11 mouse cellular contexts compared by ENCODE assay signal in genomic region chr15:99650304-99650703, GRCm38 (mm10). TPM values are rescaled to one million over a fixed set of nuclear protein-coding genes. Genes with fewer than 3 reads are reported as not detected.
DNase-seq lines count a peak whose midpoint lies in the region; ATAC-seq lines count a peak whose summit lies in the region.
"Had no signal": no experiment of that assay in that cellular context is flagged by ENCODE, and none has a peak within 500 bp of the region (broad histone marks: within the 10 kb centered on the region; RNA-seq: fewer than 3 reads in every experiment).

No protein-coding gene starts in this region.

- peak overlapping the region; percentile 84 for H3K4me2 ChIP-seq in heart, embryonic 15.5 days
- peak overlapping the region; percentile 94 for H3K4me2 ChIP-seq in hindbrain, embryonic 15.5 days
- H3K4me2 ChIP-seq in midbrain, embryonic 12.5 days (replicated peaks), result peak overlapping the region; percentile 79

- ATAC-seq in heart, embryonic 15.5 days (replicated peaks; ENCODE audit: insufficient number of reproducible peaks, insufficient read depth, low FRiP score, low read depth), result no peak
- ATAC-seq in hindbrain, embryonic 15.5 days (ENCODE audit: low FRiP score, low read depth), result no peak
- no peak for ATAC-seq in midbrain, embryonic 12.5 days (ENCODE audit: low FRiP score, low read depth)

- no peak overlapping the region for H3K27ac ChIP-seq in heart, embryonic 15.5 days
- H3K27ac ChIP-seq in embryonic facial prominence, embryonic 10.5 days (replicated peaks), result 0 out of 2 replicates have a peak overlapping the region, but pooled peaks have one; percentile 54
- no peak overlapping the region for H3K27ac ChIP-seq in hindbrain, embryonic 15.5 days (replicated peaks)
- H3K27ac ChIP-seq in midbrain, embryonic 12.5 days (replicated peaks), result no peak overlapping the region

- H3K36me3 ChIP-seq in heart, embryonic 15.5 days, result no peaks in the 10 kb centered on the region
- no peaks in the 10 kb centered on the region for H3K36me3 ChIP-seq in embryonic facial prominence, embryonic 10.5 days (replicated peaks)
- no peaks in the 10 kb centered on the region for H3K36me3 ChIP-seq in hindbrain, embryonic 15.5 days
- H3K36me3 ChIP-seq in midbrain, embryonic 12.5 days, result no peaks in the 10 kb centered on the region

- peaks cover 15% of the 10 kb centered on the region for H3K27me3 ChIP-seq in heart, embryonic 15.5 days
- H3K27me3 ChIP-seq in embryonic facial prominence, embryonic 10.5 days (replicated peaks; ENCODE audit: low read depth, poor library complexity, severe bottlenecking), result peaks cover 30% of the 10 kb centered on the region
- no peaks in the 10 kb centered on the region for H3K27me3 ChIP-seq in hindbrain, embryonic 15.5 days
- peaks cover 30% of the 10 kb centered on the region for H3K27me3 ChIP-seq in midbrain, embryonic 12.5 days

- H3K9me3 ChIP-seq in heart, embryonic 15.5 days (replicated peaks), result no peaks in the 10 kb centered on the region
- H3K9me3 ChIP-seq in embryonic facial prominence, embryonic 10.5 days, result no peaks in the 10 kb centered on the region
- H3K9me3 ChIP-seq in hindbrain, embryonic 15.5 days, result no peaks in the 10 kb centered on the region
- no peaks in the 10 kb centered on the region for H3K9me3 ChIP-seq in midbrain, embryonic 12.5 days

- no peak for DNase-seq in heart, adult 11 months
- DNase-seq in embryonic facial prominence, embryonic 10.5 days (ENCODE audit: low spot score), result no peak
- DNase-seq in adrenal gland, postnatal 25 days, result no peak
- no peak for DNase-seq in layer of hippocampus, adult 9-10 months (ENCODE audit: low spot score)
- no peak for DNase-seq in urinary bladder, adult 18-20 months (ENCODE audit: low spot score in 2 of 2)
- DNase-seq: thymus, postnatal 36 days had no signal

- H3K4me1 ChIP-seq in heart, embryonic 15.5 days (replicated peaks), result peaks cover 63% of the 10 kb centered on the region
- peaks cover 72% of the 10 kb centered on the region for H3K4me1 ChIP-seq in embryonic facial prominence, embryonic 10.5 days
- peaks cover 59% of the 10 kb centered on the region for H3K4me1 ChIP-seq in hindbrain, embryonic 15.5 days (replicated peaks)
- H3K4me1 ChIP-seq in midbrain, embryonic 12.5 days, result peaks cover 67% of the 10 kb centered on the region

- H3K4me3 ChIP-seq in heart, embryonic 15.5 days, result peak overlapping the region; percentile 93
- peak overlapping the region; percentile 96 for H3K4me3 ChIP-seq in embryonic facial prominence, embryonic 10.5 days
- H3K4me3 ChIP-seq in hindbrain, embryonic 15.5 days, result peak overlapping the region; percentile 86
- H3K4me3 ChIP-seq in midbrain, embryonic 12.5 days, result peak overlapping the region; percentile 93

- WGBS in heart, embryonic 15.5 days, result 43% methylated on average over 2 of the region's 2 CpGs
- 66% methylated on average over 2 of the region's 2 CpGs for WGBS in embryonic facial prominence, embryonic 10.5 days
- WGBS in hindbrain, embryonic 15.5 days, result 65% methylated on average over 2 of the region's 2 CpGs
- 51% methylated on average over 2 of the region's 2 CpGs for WGBS in midbrain, embryonic 12.5 days

- peak overlapping the region; percentile 86 for H3K9ac ChIP-seq in heart, embryonic 15.5 days
- no peak overlapping the region for H3K9ac ChIP-seq in hindbrain, embryonic 15.5 days
- H3K9ac ChIP-seq in midbrain, embryonic 12.5 days (replicated peaks), result peak overlapping the region; percentile 84

RNA-seq across cellular contexts. Expression of gene Racgap1, which starts 1.2 kb away (rescaled TPM):
- polyA plus RNA-seq in heart, embryonic 15.5 days (2015; fragmentation: Nextera tagmentation; extraction: Ambion mirVana), result 112 and 125 TPM in 2 replicates
- 146 TPM in 2 replicates for polyA plus RNA-seq in embryonic facial prominence, embryonic 10.5 days (2016; fragmentation: Nextera tagmentation; extraction: Ambion mirVana)
- 63.3 and 67.1 TPM in 2 replicates for polyA plus RNA-seq in hindbrain, embryonic 15.5 days (2015; fragmentation: Nextera tagmentation; extraction: Ambion mirVana)
- 223 TPM in 2 replicates for polyA plus RNA-seq in midbrain, embryonic 12.5 days (2016; fragmentation: Nextera tagmentation; extraction: Ambion mirVana)
- 13.4 and 13.6 TPM in 2 replicates for total RNA-seq in adrenal gland, postnatal 25 days (2021)

RNA-seq across cellular contexts. Expression of gene Asic1, which starts 19.9 kb away (rescaled TPM):
- 1.4 and 2.4 TPM in 2 replicates for polyA plus RNA-seq in heart, embryonic 15.5 days (2015; fragmentation: Nextera tagmentation; extraction: Ambion mirVana)
- 3.2 and 4.9 TPM in 2 replicates for polyA plus RNA-seq in embryonic facial prominence, embryonic 10.5 days (2016; fragmentation: Nextera tagmentation; extraction: Ambion mirVana)
- polyA plus RNA-seq in hindbrain, embryonic 15.5 days (2015; fragmentation: Nextera tagmentation; extraction: Ambion mirVana), result 58.1 and 63.6 TPM in 2 replicates
- 36.0 and 43.7 TPM in 2 replicates for polyA plus RNA-seq in midbrain, embryonic 12.5 days (2016; fragmentation: Nextera tagmentation; extraction: Ambion mirVana)
- total RNA-seq in adrenal gland, postnatal 25 days (2021), result 0.33 and 0.49 TPM in 2 replicates
- total RNA-seq: hematopoietic stem cell, adult 5-6 weeks had no signal

RNA-seq across cellular contexts. Expression of gene Aqp6, which starts 49.1 kb away (rescaled TPM):
- polyA plus RNA-seq in heart, embryonic 15.5 days (2015; fragmentation: Nextera tagmentation; extraction: Ambion mirVana), result not detected in 2 replicates
- 0.10 TPM in 1 of 2 replicates, not detected in the other for polyA plus RNA-seq in embryonic facial prominence, embryonic 10.5 days (2016; fragmentation: Nextera tagmentation; extraction: Ambion mirVana)
- 0.78 and 1.00 TPM in 2 replicates for polyA plus RNA-seq in hindbrain, embryonic 15.5 days (2015; fragmentation: Nextera tagmentation; extraction: Ambion mirVana)
- 0.20 TPM in 1 of 2 replicates, not detected in the other for polyA plus RNA-seq in midbrain, embryonic 12.5 days (2016; fragmentation: Nextera tagmentation; extraction: Ambion mirVana)
- total RNA-seq in adrenal gland, postnatal 25 days (2021), result not detected in 2 replicates
- total RNA-seq: hematopoietic stem cell, adult 5-6 weeks; neutrophil, adult 5-6 weeks had no signal

RNA-seq across cellular contexts. Expression of gene Smarcd1, which starts 51.6 kb away (rescaled TPM):
- polyA plus RNA-seq in heart, embryonic 15.5 days (2015; fragmentation: Nextera tagmentation; extraction: Ambion mirVana), result 17.7 and 24.7 TPM in 2 replicates
- 83.3 and 89.1 TPM in 2 replicates for polyA plus RNA-seq in embryonic facial prominence, embryonic 10.5 days (2016; fragmentation: Nextera tagmentation; extraction: Ambion mirVana)
- 89.1 and 96.4 TPM in 2 replicates for polyA plus RNA-seq in hindbrain, embryonic 15.5 days (2015; fragmentation: Nextera tagmentation; extraction: Ambion mirVana)
- polyA plus RNA-seq in midbrain, embryonic 12.5 days (2016; fragmentation: Nextera tagmentation; extraction: Ambion mirVana), result 141 and 157 TPM in 2 replicates
- 51.9 and 63.6 TPM in 2 replicates for total RNA-seq in adrenal gland, postnatal 25 days (2021)

RNA-seq across cellular contexts. Expression of gene Gm17349, which starts 55.0 kb away (rescaled TPM):
- not detected in 2 replicates for polyA plus RNA-seq in heart, embryonic 15.5 days (2015; fragmentation: Nextera tagmentation; extraction: Ambion mirVana)
- not detected in 2 replicates for polyA plus RNA-seq in embryonic facial prominence, embryonic 10.5 days (2016; fragmentation: Nextera tagmentation; extraction: Ambion mirVana)
- polyA plus RNA-seq in hindbrain, embryonic 15.5 days (2015; fragmentation: Nextera tagmentation; extraction: Ambion mirVana), result not detected in 2 replicates
- polyA plus RNA-seq in midbrain, embryonic 12.5 days (2016; fragmentation: Nextera tagmentation; extraction: Ambion mirVana), result not detected in 2 replicates
- total RNA-seq in adrenal gland, postnatal 25 days (2021), result 30.4 and 43.7 TPM in 2 replicates
- total RNA-seq: hematopoietic stem cell, adult 5-6 weeks; neutrophil, adult 5-6 weeks had no signal
